Comparison of ENCODE assay signal across 13 mouse cellular contexts in genomic region chr2:27847001-27847400, GRCm38 (mm10). TPM values are rescaled to one million over a fixed set of nuclear protein-coding genes. Genes with fewer than 3 reads are reported as not detected.
DNase-seq lines count a peak whose midpoint lies in the region; ATAC-seq and TF ChIP-seq lines count a peak whose summit lies in the region.
"Had no signal": no experiment of that assay in that cellular context is flagged by ENCODE, and none has a peak within 500 bp of the region (broad histone marks: within the 10 kb centered on the region; RNA-seq: fewer than 3 reads in every experiment).

No protein-coding gene starts in this region.

- WGBS in kidney, adult 2 months, result 47% methylated on average over 5 of the region's 5 CpGs
- WGBS in intestine, postnatal 0 days, result 71% methylated on average over 5 of the region's 5 CpGs
- WGBS in midbrain, embryonic 14.5 days, result 71% methylated on average over 5 of the region's 5 CpGs

- no peaks in the 10 kb centered on the region for H3K36me3 ChIP-seq in kidney, adult 2 months (ENCODE audit: control insufficient read depth, insufficient read depth, low read length)
- H3K36me3 ChIP-seq in myocyte (ENCODE audit: control insufficient read depth, insufficient read depth), result no peaks in the 10 kb centered on the region
- no peaks in the 10 kb centered on the region for H3K36me3 ChIP-seq in intestine, postnatal 0 days (ENCODE audit: control insufficient read depth, insufficient read depth)
- no peaks in the 10 kb centered on the region for H3K36me3 ChIP-seq in midbrain, embryonic 14.5 days (ENCODE audit: control insufficient read depth, insufficient read depth, low read length)
- H3K36me3 ChIP-seq: forebrain, embryonic 10.5 days; lung, embryonic 15.5 days had no signal

- no peak for ATAC-seq in intestine, postnatal 0 days
- no peak for ATAC-seq in midbrain, embryonic 14.5 days (ENCODE audit: low FRiP score, low TSS enrichment)
- ATAC-seq: inflammation-experienced regulatory T-cells, adult 6 months had no signal

- H3K4me1 ChIP-seq in kidney, adult 2 months (ENCODE audit: control insufficient read depth, insufficient read depth, low read length), result no peaks in the 10 kb centered on the region
- H3K4me1 ChIP-seq in intestine, postnatal 0 days (replicated peaks; ENCODE audit: control insufficient read depth, insufficient read depth, low read length), result peaks cover 3% of the 10 kb centered on the region; the same call in 1 of the 2 replicates
- H3K4me1 ChIP-seq in midbrain, embryonic 14.5 days (ENCODE audit: control insufficient read depth, insufficient read depth, low read length), result no peaks in the 10 kb centered on the region

- H3K27ac ChIP-seq in kidney, adult 2 months (ENCODE audit: insufficient read depth, low read depth, low read length), result no peak overlapping the region
- no peak overlapping the region for H3K27ac ChIP-seq in intestine, postnatal 0 days (ENCODE audit: low read depth, low read length)
- H3K27ac ChIP-seq in midbrain, embryonic 14.5 days (replicated peaks; ENCODE audit: low read depth, low read length), result no peak overlapping the region
- H3K27ac ChIP-seq: forebrain, embryonic 10.5 days; lung, embryonic 15.5 days had no signal

- no peaks in the 10 kb centered on the region for H3K27me3 ChIP-seq in kidney, adult 2 months (replicated peaks; ENCODE audit: control insufficient read depth, insufficient read depth, low read length)
- no peaks in the 10 kb centered on the region for H3K27me3 ChIP-seq in myocyte (ENCODE audit: control insufficient read depth, insufficient read depth, insufficient read length)
- H3K27me3 ChIP-seq in intestine, postnatal 0 days (replicated peaks; ENCODE audit: control insufficient read depth, insufficient read depth, low read length), result no peaks in the 10 kb centered on the region
- H3K27me3 ChIP-seq in midbrain, embryonic 14.5 days (ENCODE audit: control insufficient read depth, insufficient read depth, low read length), result no peaks in the 10 kb centered on the region
- H3K27me3 ChIP-seq: lung, embryonic 15.5 days had no signal

- intact Hi-C loops in gastrocnemius, postnatal 14 days (cut with DNase I; ENCODE audit: low total_unique reads), result no loop called here

- no peaks in the 10 kb centered on the region for H3K9me3 ChIP-seq in intestine, postnatal 0 days (ENCODE audit: control insufficient read depth)
- H3K9me3 ChIP-seq in midbrain, embryonic 14.5 days (ENCODE audit: control insufficient read depth, low read length), result no peaks in the 10 kb centered on the region
- H3K9me3 ChIP-seq: forebrain, embryonic 10.5 days; lung, embryonic 15.5 days had no signal

- peak overlapping the region; percentile 22 for H3K4me2 ChIP-seq in myocyte (ENCODE audit: low read depth)
- no peak overlapping the region for H3K4me2 ChIP-seq in intestine, postnatal 0 days (replicated peaks; ENCODE audit: low read depth)
- no peak overlapping the region for H3K4me2 ChIP-seq in midbrain, embryonic 14.5 days (ENCODE audit: low read length)
- H3K4me2 ChIP-seq: lung, embryonic 15.5 days had no signal

- H3K79me2 ChIP-seq in myocyte (ENCODE audit: control insufficient read depth, insufficient read depth), result no peaks in the 10 kb centered on the region

- no peak overlapping the region for H3K4me3 ChIP-seq in kidney, adult 2 months (ENCODE audit: insufficient read depth, low read depth, low read length)
- no peak overlapping the region for H3K4me3 ChIP-seq in myocyte
- no peak overlapping the region for H3K4me3 ChIP-seq in intestine, postnatal 0 days (ENCODE audit: low read depth, low read length)
- no peak overlapping the region for H3K4me3 ChIP-seq in midbrain, embryonic 14.5 days (replicated peaks; ENCODE audit: low read depth, low read length)
- H3K4me3 ChIP-seq: forebrain, embryonic 10.5 days; lung, embryonic 15.5 days had no signal

- no peak for TF ChIP-seq POLR2A in kidney, adult 2 months (IDR thresholded peaks at IDR 0.05; ENCODE audit: low read depth, low read length)
- TF ChIP-seq POLR2A in myocyte (IDR thresholded peaks at IDR 0.05; ENCODE audit: insufficient read length, low read depth), result peak; percentile 19

- no peak overlapping the region for H3K9ac ChIP-seq in intestine, postnatal 0 days (ENCODE audit: low read depth, low read length)
- H3K9ac ChIP-seq in midbrain, embryonic 14.5 days (replicated peaks; ENCODE audit: low read length), result no peak overlapping the region
- H3K9ac ChIP-seq: lung, embryonic 15.5 days had no signal

- no peak overlapping the region for H3ac ChIP-seq in myocyte (ENCODE audit: control insufficient read depth, insufficient read length)

- TF ChIP-seq CTCF in kidney, adult 2 months (conservative IDR thresholded peaks at IDR 0.05; ENCODE audit: insufficient read depth, insufficient read length, low read depth, low read length), result no peak
- no peak for TF ChIP-seq CTCF in intestine, postnatal 0 days (IDR thresholded peaks at IDR 0.05; ENCODE audit: low read depth)

- DNase-seq in adrenal gland, postnatal 10 days, result peak; percentile 45
- no peak for DNase-seq in adrenal gland, adult (ENCODE audit: inconsistent age in 2 of 2, low spot score in 1 of 2)
- peak; percentile 78 for DNase-seq in gastrocnemius, postnatal 14 days
- peak; percentile 67 for DNase-seq in kidney, adult 2 months
- DNase-seq in layer of hippocampus, adult 11-12 months (ENCODE audit: low spot score), result no peak
- no peak for DNase-seq in midbrain, embryonic 14.5 days
- DNase-seq: thymus, adult 2 months had no signal

TF ChIP-seq in myocyte, 11 proteins besides CTCF, POLR2A, EP300 and RAD21:
- TF ChIP-seq TCF3 (IDR thresholded peaks at IDR 0.05; ENCODE audit: insufficient read length, low read depth) (no peak), USF1 (IDR thresholded peaks at IDR 0.05; ENCODE audit: low read depth) (no peak), CEBPB (IDR thresholded peaks at IDR 0.05; ENCODE audit: insufficient read depth, poor library complexity, severe bottlenecking) (no peak), SRF (IDR thresholded peaks at IDR 0.05; ENCODE audit: control insufficient read depth, insufficient read length, low read depth) (no peak), REST (IDR thresholded peaks at IDR 0.05; ENCODE audit: insufficient read depth, insufficient read length) (no peak), E2F4 (IDR thresholded peaks at IDR 0.05; ENCODE audit: insufficient read depth) (no peak), POLR2AphosphoS2 (IDR thresholded peaks at IDR 0.05; ENCODE audit: insufficient read length, low read depth) (no peak), MYOG (IDR thresholded peaks at IDR 0.05; ENCODE audit: control insufficient read depth in 1 of 3, insufficient read depth in 1 of 3, insufficient read length in 2 of 3, low read depth in 2 of 3) (no peak)

RNA-seq across cellular contexts. Expression of gene Col5a1, which starts 39.2 kb away (rescaled TPM):
- 100 to 1,000 TPM; 101 to 110 TPM for total RNA-seq in adrenal gland, postnatal 10 days (2021)
- total RNA-seq in gastrocnemius, postnatal 14 days (2021), result 100 to 1,000 TPM; 124 to 170 TPM
- 7.5 and 8.1 TPM in 2 replicates for polyA plus RNA-seq in kidney, adult 2 months (2012; rRNA removed)
- polyA plus RNA-seq in myocyte (2012; fragmentation: generic; extraction: Trizol), result 172 TPM
- polyA plus RNA-seq in intestine, postnatal 0 days (2015; fragmentation: Nextera tagmentation; extraction: Ambion mirVana), result 39.5 and 40.7 TPM in 2 replicates
- polyA plus RNA-seq in midbrain, embryonic 14.5 days (2014; fragmentation: Nextera tagmentation; extraction: Ambion mirVana), result 2.8 and 8.5 TPM in 2 replicates
- total RNA-seq: neutrophil, adult 5-6 weeks had no signal
- polyA plus RNA-seq: inflammation-experienced regulatory T-cells, adult 6 months had no signal

Comparison
In these comparisons a context has a peak if more than half of its experiments do, and no peak if none do; other contexts are left out.
1. DNase-seq: peak in adrenal gland, postnatal 10 days (single experiment), gastrocnemius, postnatal 14 days (single experiment) and kidney, adult 2 months (single experiment); none in adrenal gland, adult (0 of 2), layer of hippocampus, adult 11-12 months (single experiment) and midbrain, embryonic 14.5 days (single experiment).